Mouse (Mus musculus): ENCODE measurements at regions not wholly inside any gene's neighbourhood (a gene's known extent, or its start where the extent isn't known, plus 50 kb on each side); places are given as distances from the start of the nearest gene placed in this dataset.

- no peak for DNase-seq (ENCODE audit: low spot score)
Observed at GRCm38 (mm10) chr13:115427091-115428033, 325.6 kb upstream of the Itga1 start.

- DNase-seq (ENCODE audit: low spot score), result no peak
Observed at GRCm38 (mm10) chr13:115425610-115426562, 324.1 kb upstream of the Itga1 start.

GRCm38 (mm10) chr13:115423761-115424160 is 322.0 kb upstream of the Itga1 start:
- DNase-seq (ENCODE audit: low spot score), result no peak

GRCm38 (mm10) chr13:115421483-115421882 is 319.7 kb upstream of the Itga1 start:
- no peak for DNase-seq (ENCODE audit: low spot score)

GRCm38 (mm10) chr13:115417829-115418228 is 316.1 kb upstream of the Itga1 start:
- no peak for DNase-seq (ENCODE audit: low spot score)

GRCm38 (mm10) chr13:115413721-115414531 is 312.2 kb upstream of the Itga1 start:
- DNase-seq (ENCODE audit: low spot score), result no peak

GRCm38 (mm10) chr13:115405916-115406315 is 304.2 kb upstream of the Itga1 start:
- DNase-seq (ENCODE audit: low spot score), result no peak

GRCm38 (mm10) chr13:115400706-115401215 is 299.0 kb upstream of the Itga1 start:
- DNase-seq (ENCODE audit: low spot score), result no peak

GRCm38 (mm10) chr13:115379682-115380081 is 277.9 kb upstream of the Itga1 start:
- no peak for DNase-seq (ENCODE audit: low spot score)

- DNase-seq (ENCODE audit: low spot score), result no peak
Observed at GRCm38 (mm10) chr13:115376180-115376880, 274.6 kb upstream of the Itga1 start.

- DNase-seq (ENCODE audit: low spot score), result no peak
Observed at GRCm38 (mm10) chr13:115361457-115361856, 259.7 kb upstream of the Itga1 start.

GRCm38 (mm10) chr13:115347022-115347398 is 245.2 kb upstream of the Itga1 start:
- DNase-seq (ENCODE audit: low spot score), result no peak

GRCm38 (mm10) chr13:115346115-115347021 is 244.6 kb upstream of the Itga1 start:
- DNase-seq (ENCODE audit: low spot score), result no peak

GRCm38 (mm10) chr13:115329000-115329960 is 227.5 kb upstream of the Itga1 start:
- no peak for DNase-seq (ENCODE audit: low spot score)

- DNase-seq (ENCODE audit: low spot score), result no peak
Observed at GRCm38 (mm10) chr13:115326294-115326693, 224.5 kb upstream of the Itga1 start.

- no peak for DNase-seq (ENCODE audit: low spot score)
Observed at GRCm38 (mm10) chr13:115316681-115317080, 214.9 kb upstream of the Itga1 start.

- no peak for DNase-seq (ENCODE audit: low spot score)
Observed at GRCm38 (mm10) chr13:115308586-115308985, 206.8 kb upstream of the Itga1 start.

- DNase-seq (ENCODE audit: low spot score), result no peak
Observed at GRCm38 (mm10) chr13:115287371-115287770, 185.6 kb upstream of the Itga1 start.

GRCm38 (mm10) chr13:115266164-115266563 is 164.4 kb upstream of the Itga1 start:
- DNase-seq (ENCODE audit: low spot score), result no peak

Data from urinary bladder, postnatal 25 days (tissue).